Mouse (Mus musculus) regulatory T cell (primary cell): Measurements from ENCODE around the gene Arsg.

Source experiments
- in situ Hi-C: fragments of 300-600 bp; cut with MboI, MseI; formaldehyde crosslinking; loops from one replicate; pipeline ENCODE4 v1.15.1; 2025; ENCODE audit warnings: high pct_unique_total_duplicates

Arsg gene

GRCm38 (mm10) chr11:109543466-109543865, 70.3 kb downstream of the Arsg start:
- in situ Hi-C loops = no loop called here

- in situ Hi-C loops = no loop called here
Observed at GRCm38 (mm10) chr11:109544432-109544831, 71.3 kb downstream of the Arsg start.

- in situ Hi-C loops = no loop called here
Observed at GRCm38 (mm10) chr11:109545265-109545664, 72.1 kb downstream of the Arsg start.

DNA sequence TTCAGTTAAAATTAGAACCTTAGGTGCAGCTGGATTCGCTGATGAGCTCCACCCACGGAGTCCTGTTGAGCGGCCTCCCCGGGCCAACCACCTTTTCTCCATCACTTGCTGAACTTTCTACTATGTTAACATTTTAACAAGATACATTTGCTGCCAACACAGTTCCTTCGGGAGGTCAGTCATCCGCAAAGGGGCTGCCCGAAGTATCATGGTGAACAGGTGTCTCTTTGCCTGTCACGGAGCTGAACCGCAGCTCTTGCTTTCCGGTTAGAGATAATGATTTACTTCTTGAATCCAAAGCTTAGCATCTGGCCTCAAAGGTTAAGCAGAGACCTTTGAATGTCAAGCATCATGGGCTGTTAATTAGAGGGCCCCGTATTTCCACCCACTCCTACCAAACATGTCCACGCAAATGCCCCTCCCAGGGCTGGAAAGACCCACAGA, 72.5 kb downstream of the Arsg start:
- in situ Hi-C loops = no loop called here

- in situ Hi-C loops = no loop called here
Observed at GRCm38 (mm10) chr11:109546305-109547001, 73.3 kb downstream of the Arsg start.

DNA sequence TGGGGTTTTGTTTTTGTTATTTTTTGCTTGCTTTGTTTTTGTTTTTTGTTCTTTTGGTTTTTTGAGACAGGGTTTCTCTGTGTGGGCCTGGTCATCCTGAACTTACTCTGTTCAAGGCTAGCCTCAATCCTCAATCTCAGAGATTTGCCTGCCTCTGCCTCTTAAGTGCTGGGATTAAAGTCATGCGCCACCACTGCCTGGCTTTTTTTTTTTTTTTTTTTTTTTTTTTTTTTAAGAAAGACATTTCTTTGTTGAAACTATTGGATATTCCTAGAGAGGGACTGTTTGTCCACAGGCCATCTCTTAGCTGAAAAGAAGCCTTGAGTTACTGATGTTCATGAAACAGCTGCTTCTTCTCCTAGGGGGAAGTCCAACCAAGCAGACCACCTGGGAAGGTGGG, 74.5 kb downstream of the Arsg start:
- in situ Hi-C loops = no loop called here

- in situ Hi-C loops = no loop called here
Observed at GRCm38 (mm10) chr11:109549599-109550290, 76.6 kb downstream of the Arsg start.

DNA sequence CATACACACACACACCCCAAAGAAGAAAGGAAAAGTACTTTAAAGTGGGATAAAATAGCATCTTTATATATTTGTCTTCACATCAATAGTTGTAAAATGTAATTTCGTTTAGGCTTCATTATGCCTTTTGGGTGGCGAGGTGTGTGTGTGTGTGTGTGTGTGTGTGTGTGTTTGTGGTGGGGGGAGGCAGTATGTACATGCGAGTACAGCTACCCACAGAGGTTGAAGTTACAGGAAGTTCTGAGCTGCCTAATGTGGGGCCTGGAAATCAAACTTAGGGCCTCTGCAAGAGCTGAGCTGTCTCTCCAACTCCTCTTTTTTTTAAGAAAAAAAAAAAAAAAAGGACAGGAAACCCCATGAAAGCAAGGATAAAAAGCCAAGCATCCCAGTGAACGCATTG, 80.7 kb downstream of the Arsg start:
- in situ Hi-C loops = no loop called here

GRCm38 (mm10) chr11:109554443-109554842, 81.3 kb downstream of the Arsg start:
- in situ Hi-C loops = no loop called here

GRCm38 (mm10) chr11:109556130-109556529, 83.0 kb downstream of the Arsg start:
- in situ Hi-C loops = no loop called here

- in situ Hi-C loops = no loop called here
Observed at GRCm38 (mm10) chr11:109557419-109557818, 84.2 kb downstream of the Arsg start.

GRCm38 (mm10) chr11:109559241-109559640, 86.1 kb downstream of the Arsg start:
- in situ Hi-C loops = no loop called here

- in situ Hi-C loops = no loop called here
Observed at GRCm38 (mm10) chr11:109560793-109561257, 87.7 kb downstream of the Arsg start.

GRCm38 (mm10) chr11:109561445-109561844, 88.3 kb downstream of the Arsg start:
- in situ Hi-C loops = no loop called here

DNA sequence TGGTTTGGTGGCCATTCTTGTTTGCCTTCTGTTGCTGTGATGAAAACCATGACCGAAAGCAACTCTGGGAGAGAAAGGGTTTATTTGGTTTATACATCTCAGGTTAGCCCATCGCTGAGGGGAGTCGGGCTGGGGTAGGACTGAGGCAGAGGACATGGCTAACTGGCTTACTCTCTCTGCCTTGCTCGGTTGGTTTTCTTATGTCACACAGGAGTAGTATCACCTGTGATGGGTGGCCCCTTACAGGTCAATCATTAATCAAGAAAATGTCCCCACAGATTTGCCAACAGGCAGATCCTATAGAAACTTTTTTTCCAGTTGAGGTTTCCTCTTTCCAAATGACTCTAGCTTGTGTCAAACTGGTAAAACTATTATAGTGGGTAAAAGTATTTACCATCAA, 90.5 kb downstream of the Arsg start:
- in situ Hi-C loops = no loop called here

DNA sequence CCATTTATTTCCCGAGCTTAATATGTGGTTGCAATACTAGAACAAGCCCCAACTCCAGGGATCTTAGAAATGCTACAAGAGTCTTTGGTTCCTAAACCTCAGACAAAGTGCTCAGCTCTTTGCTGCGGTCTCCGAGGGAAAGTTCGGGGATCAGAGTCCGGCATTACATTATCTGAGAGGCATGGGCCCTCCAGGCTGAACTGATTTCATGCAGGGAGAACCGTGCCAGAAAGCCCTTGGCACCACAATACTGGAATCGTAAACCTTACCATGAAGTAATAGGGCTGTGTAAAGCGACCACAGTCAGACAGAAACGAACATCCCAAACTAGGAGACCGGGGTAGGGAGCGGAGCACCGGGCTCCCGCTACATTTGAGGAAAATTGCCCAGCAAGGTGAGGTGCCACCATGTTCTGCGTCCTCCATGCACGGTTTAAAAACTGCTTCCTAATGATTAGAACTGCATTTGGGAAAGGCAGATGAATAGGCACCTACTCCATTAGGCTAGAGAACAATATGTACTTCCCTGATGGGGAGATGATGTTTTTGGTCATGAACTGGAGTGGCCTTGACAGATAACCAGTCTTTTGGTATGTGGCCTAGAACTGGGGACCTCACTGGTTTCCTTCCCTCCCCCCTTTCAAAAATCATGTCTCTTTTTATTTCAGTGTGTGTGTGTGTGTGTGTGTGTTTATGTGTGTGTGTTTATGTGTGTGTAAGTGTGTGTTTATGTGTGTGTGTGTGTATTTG, 91.5 kb downstream of the Arsg start:
- in situ Hi-C loops = no loop called here

DNA sequence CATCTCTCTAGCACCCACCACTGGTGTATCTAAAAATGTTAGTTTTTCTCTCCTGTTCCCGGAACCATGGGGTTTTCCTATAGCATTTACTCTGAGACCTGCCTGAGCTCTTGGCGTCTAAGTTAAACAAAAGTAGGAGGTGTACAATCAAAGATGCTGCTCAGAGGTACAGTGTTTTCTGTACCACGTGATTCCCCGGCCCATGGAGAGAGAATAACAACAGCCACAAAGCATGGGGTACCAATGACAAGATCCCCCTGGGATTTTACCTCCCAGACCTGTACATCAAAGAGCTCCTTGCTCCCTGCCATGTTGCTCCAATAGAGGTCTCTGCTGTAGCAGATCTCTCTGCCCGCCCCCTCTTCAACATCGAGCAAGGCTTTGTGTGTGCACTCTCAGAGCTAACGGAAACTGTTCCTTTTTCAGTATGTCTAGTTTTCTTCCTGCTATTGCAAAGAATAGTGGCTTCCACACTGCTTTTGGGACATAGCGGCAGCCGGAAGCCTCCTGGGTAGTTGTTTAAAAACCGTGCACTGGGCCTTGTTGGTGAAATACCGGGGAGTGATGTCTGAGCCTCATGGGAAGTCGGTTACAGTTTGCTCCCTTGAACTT, 95.9 kb downstream of the Arsg start:
- in situ Hi-C loops = no loop called here

GRCm38 (mm10) chr11:109569809-109570208, 96.6 kb downstream of the Arsg start:
- in situ Hi-C loops = no loop called here

- in situ Hi-C loops = no loop called here
Observed at GRCm38 (mm10) chr11:109572051-109572450, 98.9 kb downstream of the Arsg start.

DNA sequence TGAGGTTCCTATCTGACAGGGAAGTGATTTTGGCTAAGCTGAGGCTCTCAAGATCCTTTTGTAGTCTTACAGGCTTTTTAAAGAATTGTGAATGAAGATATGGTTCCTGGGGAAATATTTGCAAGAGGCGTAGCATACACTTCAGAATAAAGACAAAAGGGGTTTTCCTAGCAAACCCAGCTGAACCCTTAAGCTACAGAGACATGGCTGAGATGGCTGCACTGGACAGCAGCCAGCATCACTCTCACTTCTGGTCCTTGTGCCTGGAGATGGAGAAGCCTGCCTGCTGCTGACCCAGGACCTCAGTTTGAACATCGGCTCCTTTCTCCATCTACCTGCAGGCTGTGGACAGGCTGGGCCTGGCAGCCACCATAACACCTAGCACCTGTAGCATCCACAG, 101.4 kb downstream of the Arsg start:
- in situ Hi-C loops = loop anchor here (5.0 kb wide), 1 partner anchor 327 kb away; no protein-coding TSS in a partner anchor

- in situ Hi-C loops = loop anchor here (5.0 kb wide), 1 partner anchor 329 kb away; no protein-coding TSS in a partner anchor
Observed at GRCm38 (mm10) chr11:109575832-109576231, 102.7 kb downstream of the Arsg start.

GRCm38 (mm10) chr11:109578536-109578935, 105.4 kb downstream of the Arsg start:
- in situ Hi-C loops = loop anchor here (5.0 kb wide), 1 partner anchor 331 kb away; no protein-coding TSS in a partner anchor
